In genomic region chr2:106653261-106653660, GRCm38 (mm10) we compare ENCODE assay signal across 17 mouse cellular contexts. TPM values are rescaled to one million over a fixed set of nuclear protein-coding genes. Genes with fewer than 3 reads are reported as not detected.
"Had no signal": no experiment of that assay in that cellular context is flagged by ENCODE, and none has a peak within 500 bp of the region (broad histone marks: within the 10 kb centered on the region; RNA-seq: fewer than 3 reads in every experiment).

No protein-coding gene starts in this region.

- H3K27me3 ChIP-seq: neural tube, embryonic 13.5 days; neural tube, embryonic 15.5 days; stomach, embryonic 15.5 days had no signal

- H3K27ac ChIP-seq: neural tube, embryonic 13.5 days; neural tube, embryonic 15.5 days; stomach, embryonic 15.5 days; stomach, postnatal 0 days had no signal

- H3K36me3 ChIP-seq: neural tube, embryonic 13.5 days; neural tube, embryonic 15.5 days; stomach, embryonic 15.5 days had no signal

- H3K4me3 ChIP-seq: neural tube, embryonic 13.5 days; neural tube, embryonic 15.5 days; stomach, embryonic 15.5 days had no signal

- DNase-seq: retina, postnatal 1 day; right cerebral cortex, adult 18-20 months; right cerebral cortex, postnatal 14 days; right cerebral cortex, postnatal 25 days; right cerebral cortex, postnatal 4 days; spleen, adult 18-20 months; thymus, adult 18-20 months; thymus, adult 2 months; thymus, postnatal 14 days; thymus, postnatal 25 days; thymus, postnatal 36 days; thymus, postnatal 4 days had no signal

- H3K4me1 ChIP-seq: stomach, embryonic 15.5 days had no signal

- H3K9me3 ChIP-seq: neural tube, embryonic 13.5 days; neural tube, embryonic 15.5 days; stomach, embryonic 15.5 days had no signal

- H3K9ac ChIP-seq: neural tube, embryonic 13.5 days; neural tube, embryonic 15.5 days; stomach, embryonic 15.5 days had no signal

- H3K4me2 ChIP-seq: neural tube, embryonic 13.5 days; neural tube, embryonic 15.5 days; stomach, embryonic 15.5 days had no signal

RNA-seq across cellular contexts. Expression of gene Mpped2, which starts 39.8 kb away (rescaled TPM):
- total RNA-seq: neutrophil, adult 5-6 weeks had no signal
